Mouse (Mus musculus): ENCODE data around the gene Pik3r5. TPM values are rescaled to one million over a fixed set of nuclear protein-coding genes. Genes with fewer than 3 reads are reported as not detected.

Pik3r5 gene
- polyA plus RNA-seq, 1 experiment from 2014 or later: 0.81 TPM

Other genes starting within 250 kb of the Pik3r5 start
- 50.9 and 58.7 TPM in 2 replicates for gene Ntn1, start 31.3 kb upstream of the Pik3r5 start, polyA plus RNA-seq (2016; fragmentation: Nextera tagmentation; extraction: Ambion mirVana)
- gene Pik3r6, start 70.9 kb downstream of the Pik3r5 start, polyA plus RNA-seq (2016; fragmentation: Nextera tagmentation; extraction: Ambion mirVana): 1.4 and 2.1 TPM in 2 replicates
- 0.14 and 0.30 TPM in 2 replicates for gene Mfsd6l, start 124.1 kb downstream of the Pik3r5 start, polyA plus RNA-seq (2016; fragmentation: Nextera tagmentation; extraction: Ambion mirVana)
- 0.66 and 0.99 TPM in 2 replicates for gene Ccdc42, start 154.9 kb downstream of the Pik3r5 start, polyA plus RNA-seq (2016; fragmentation: Nextera tagmentation; extraction: Ambion mirVana)

Measured in hindbrain, embryonic 12.5 days (tissue).